Mouse (Mus musculus) thymus, postnatal 25 days (tissue): ENCODE measurements around the gene Chd5.

ENCODE experiments used
- DNase-seq: peaks from one replicate; pipeline ENCODE4 v3.0.0; 2022

The Chd5 gene

DNA sequence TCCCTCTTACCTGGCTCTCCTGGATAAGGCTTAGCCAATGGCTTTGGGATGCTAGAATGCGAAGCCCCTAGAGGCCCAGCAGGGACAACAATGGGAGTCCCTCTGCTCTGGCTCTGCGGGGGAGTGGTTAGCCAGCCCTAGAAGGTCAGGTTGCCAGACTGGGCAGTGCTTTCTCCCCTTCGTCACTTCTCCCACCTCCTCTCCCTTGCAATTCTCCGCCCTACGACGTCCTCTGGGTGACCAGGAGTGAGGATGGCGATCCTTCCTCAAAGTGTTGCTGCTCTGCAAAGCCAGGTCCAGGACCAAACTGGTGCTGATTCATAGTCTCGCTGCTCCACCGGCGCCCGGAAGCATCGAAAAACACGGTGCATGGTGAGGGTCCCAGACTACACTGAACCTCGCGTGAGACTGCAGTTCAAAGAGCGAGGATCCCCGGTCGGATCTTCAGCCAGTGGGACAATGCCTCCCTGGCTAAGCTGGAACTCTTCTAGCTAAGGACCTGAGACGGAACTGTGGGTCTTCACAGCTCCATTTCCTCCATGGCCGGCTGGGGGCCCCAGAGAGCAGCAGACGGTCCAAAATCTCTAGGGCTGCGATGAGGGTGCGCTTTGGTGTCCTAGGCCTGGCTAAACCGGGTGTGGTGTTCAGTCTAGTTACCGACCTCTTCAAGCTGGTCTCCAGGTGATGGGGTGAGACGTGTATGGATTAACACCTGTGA lies 19.8 kb upstream of the Chd5 start, which contains the start of gene Rnf207:
Gene Rnf207, minus strand, starts transcription at position 477 of the 718 bp plus-strand sequence.
- peak; percentile 48 for DNase-seq

DNA sequence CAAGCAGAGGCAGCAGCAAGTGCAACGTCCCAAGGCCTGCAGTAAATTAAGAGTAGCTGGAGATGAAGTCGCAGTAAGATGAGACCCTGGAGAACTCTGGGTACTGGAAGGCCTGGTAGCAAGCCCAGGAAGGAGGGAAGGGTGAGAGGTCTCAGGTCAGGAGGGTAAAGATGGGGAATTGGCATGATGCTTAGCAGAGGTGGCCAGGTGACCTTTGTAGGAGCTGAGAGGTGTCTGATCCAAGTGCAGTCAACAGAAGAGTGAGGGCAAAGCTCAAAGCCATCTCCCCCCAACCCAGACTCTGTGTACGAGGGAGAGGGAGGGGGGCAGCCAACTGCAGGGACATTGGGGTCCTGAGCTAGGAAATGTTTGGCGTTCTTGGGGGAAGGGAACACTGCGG lies 17.0 kb upstream of the Chd5 start:
- no peak for DNase-seq

GRCm38 (mm10) chr4:152324641-152325562 lies 13.5 kb upstream of the Chd5 start:
- no peak for DNase-seq

GRCm38 (mm10) chr4:152325574-152326411 lies 12.7 kb upstream of the Chd5 start, which contains the start of gene Rpl22:
Rpl22 (plus strand) TSS chr4:152325742.
- DNase-seq, result peak; percentile 91

DNA sequence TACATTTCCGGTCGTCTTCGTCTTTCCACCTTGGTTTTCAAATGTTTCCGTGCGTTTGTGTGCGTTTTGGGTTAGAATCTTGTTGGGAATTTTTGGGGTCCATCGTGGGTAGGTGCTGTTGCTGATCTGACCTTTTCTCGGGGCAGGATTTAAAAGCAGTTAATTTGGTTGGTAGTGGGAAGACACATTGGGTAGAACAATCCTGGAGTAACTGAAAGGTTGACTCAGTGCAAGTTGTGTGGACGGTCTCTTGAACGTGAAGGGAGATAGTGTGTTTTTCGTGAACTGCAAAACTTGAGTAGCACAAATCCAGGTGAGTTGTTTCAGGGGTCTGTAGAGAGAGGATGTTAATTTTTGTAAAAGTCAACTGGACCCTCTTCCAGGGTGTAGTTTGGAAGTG lies 11.9 kb upstream of the Chd5 start:
- DNase-seq, result no peak

GRCm38 (mm10) chr4:152328691-152329090 lies 9.8 kb upstream of the Chd5 start:
- DNase-seq, result peak; percentile 55

DNA sequence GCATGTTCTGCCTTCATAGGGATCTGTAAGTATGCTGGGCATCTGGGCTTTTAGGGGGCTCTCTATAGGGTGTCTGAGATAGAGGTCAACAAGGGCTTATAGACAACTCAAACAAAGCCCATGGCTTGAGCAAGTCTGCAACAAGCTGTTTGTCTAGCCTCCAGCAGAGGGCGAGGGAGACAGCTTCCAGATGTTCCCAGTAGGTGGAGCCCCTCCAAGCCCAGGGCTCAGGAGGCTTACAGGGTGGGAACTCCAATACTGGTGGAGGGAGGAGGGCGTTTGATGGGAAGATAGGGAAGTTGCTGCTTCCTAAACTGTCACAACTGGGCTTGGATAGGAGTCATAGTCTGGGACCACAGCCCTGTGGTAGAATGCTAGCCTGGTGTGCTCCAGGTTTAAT lies 5.5 kb upstream of the Chd5 start:
- DNase-seq, result peak; percentile 64

- DNase-seq, result no peak
Observed at GRCm38 (mm10) chr4:152333587-152333986, 4.9 kb upstream of the Chd5 start.

DNA sequence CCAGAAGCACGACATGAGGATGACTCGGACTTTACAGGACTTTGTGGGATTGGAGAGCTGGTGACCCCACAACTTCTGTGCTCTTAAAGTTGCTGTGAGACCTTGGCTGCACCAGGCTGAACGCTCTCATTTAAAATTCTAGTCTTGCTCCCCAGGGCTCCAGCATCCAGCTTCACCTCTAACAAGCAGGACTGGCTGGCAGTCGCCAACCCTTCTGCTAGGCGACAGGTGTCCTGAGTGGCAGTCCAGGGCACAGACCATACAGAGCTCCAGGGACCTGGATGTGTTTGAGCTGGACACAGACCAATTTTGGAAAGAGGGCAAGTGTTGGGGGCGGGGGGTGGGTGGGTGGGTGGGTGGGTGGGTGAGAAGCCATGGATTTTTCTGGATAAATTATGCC lies 679 bp upstream of the Chd5 start:
- no peak for DNase-seq

GRCm38 (mm10) chr4:152339293-152339790 lies 891 bp downstream of the Chd5 start:
- no peak for DNase-seq

GRCm38 (mm10) chr4:152340584-152341284 lies 2.3 kb downstream of the Chd5 start:
- DNase-seq, result peak; percentile 29

DNA sequence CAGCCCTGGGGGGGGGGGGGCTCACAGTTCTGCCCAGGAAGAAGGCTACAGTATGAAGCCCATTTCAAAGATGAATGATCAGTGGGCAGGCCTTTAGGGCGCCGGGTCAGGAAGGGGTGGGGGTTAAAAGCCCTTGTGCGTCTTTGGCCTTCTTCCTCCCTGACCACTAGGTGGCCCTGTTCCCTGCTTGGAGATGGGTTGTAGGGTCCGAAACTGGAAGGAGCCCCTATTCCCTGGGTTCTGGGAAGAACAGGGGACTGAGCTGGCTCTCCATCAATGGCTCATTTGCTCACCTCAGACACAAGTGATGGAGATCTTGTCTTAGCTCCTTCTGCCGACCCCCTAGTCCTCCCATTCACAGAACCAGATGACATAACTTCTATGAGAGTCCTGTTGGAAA lies 4.8 kb downstream of the Chd5 start:
- peak; percentile 16 for DNase-seq

DNA sequence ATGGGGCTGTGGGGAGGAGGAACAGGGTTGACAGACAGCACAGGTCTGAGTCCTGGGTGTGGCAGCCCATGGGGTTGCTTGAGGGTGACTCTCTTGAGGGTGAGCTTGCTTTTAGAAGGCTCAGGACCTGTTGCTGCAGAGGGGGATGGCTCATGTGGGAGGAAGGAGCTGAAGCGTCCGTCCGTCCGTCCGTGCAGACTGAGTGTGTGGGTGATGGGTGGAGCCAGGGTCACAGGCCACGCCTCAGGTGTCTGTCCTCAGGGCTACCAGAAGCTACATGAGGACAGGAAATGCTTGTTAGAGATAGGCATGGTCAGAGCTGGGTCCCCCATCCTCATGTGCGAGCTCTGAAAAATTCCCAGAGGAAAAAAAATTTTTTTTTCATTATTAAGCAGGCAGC lies 6.2 kb downstream of the Chd5 start:
- no peak for DNase-seq

GRCm38 (mm10) chr4:152345120-152345889 lies 6.9 kb downstream of the Chd5 start:
- no peak for DNase-seq

GRCm38 (mm10) chr4:152349837-152350381 lies 11.5 kb downstream of the Chd5 start:
- DNase-seq, result no peak

GRCm38 (mm10) chr4:152350722-152351421 lies 12.4 kb downstream of the Chd5 start:
- no peak for DNase-seq

DNA sequence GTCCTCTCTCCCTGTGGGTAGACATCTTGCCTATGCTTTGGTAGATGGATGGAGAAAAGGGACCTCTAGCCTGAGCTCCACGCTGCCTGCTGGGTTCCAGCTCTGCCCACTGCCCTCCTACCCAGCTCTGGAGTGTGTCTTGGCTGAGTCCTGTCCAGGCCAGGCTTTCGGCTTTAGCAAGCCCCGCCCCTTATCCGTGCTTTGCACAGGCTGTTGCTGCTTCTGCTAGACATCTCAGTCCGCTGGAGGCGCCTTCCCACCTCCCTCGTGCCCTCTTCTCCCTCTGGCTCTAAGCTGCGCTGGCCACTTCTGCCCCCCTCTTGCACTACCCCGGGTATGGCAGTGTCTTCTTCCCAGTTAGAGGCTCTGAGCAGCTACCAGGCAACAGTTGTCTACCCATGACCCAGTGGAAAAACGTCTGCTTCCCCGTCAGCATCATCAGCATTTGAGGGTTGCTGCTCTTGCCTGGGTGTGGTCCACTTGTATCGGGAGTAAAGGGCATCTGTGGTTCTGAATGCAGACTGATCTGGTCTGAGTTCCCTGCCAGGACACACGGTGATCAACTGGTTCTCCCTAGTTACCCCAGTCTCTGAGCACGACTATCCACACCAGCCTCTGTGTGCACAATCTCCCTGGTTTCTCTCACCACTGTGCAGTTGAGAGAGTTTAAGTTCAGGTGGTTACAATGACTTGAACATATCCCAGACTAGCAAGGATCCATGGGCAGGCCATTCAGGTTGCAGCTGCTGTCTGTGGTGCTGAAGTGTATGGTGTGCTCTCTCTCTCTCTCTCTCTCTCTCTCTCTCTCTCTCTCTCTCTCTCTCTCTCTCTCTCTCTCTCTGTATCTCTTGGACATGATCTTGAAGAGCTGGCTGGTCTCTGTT lies 13.2 kb downstream of the Chd5 start:
- DNase-seq, result no peak

GRCm38 (mm10) chr4:152353886-152354637 lies 15.6 kb downstream of the Chd5 start:
- no peak for DNase-seq

- DNase-seq, result no peak
Observed at GRCm38 (mm10) chr4:152355672-152356071, 17.2 kb downstream of the Chd5 start.
